Mouse (Mus musculus) kidney, postnatal 0 days (tissue): ENCODE data around the gene Ankrd34a. TPM values are rescaled to one million over a fixed set of nuclear protein-coding genes. Genes with fewer than 3 reads are reported as not detected.

Experiments
- ATAC-seq: fragments of 200-750 bp; cut with Nextera tagmentation; replicated peaks from 2 replicates; pipeline ENCODE4 v1.8.0; 2017; ENCODE audit warnings: low read depth, moderate number of reproducible peaks, moderate TSS enrichment, moderate library complexity; ENCODE audit not compliant: low FRiP score
- DNase-seq: peaks from one replicate; pipeline ENCODE4 v3.0.0-alpha.2; 2016; ENCODE audit warnings: low spot score
- H3K27ac ChIP-seq: fragments of 300-500 bp; sonication (generic); 2 replicates; pipeline ENCODE4 v1.5.1; 2014; ENCODE audit warnings: mild to moderate bottlenecking
- H3K27me3 ChIP-seq: fragments of 300-500 bp; sonication (generic); 2 replicates; pipeline ENCODE4 v1.6.1; 2014; ENCODE audit warnings: low read length, mixed read lengths; ENCODE audit not compliant: insufficient read depth
- H3K36me3 ChIP-seq: fragments of 300-500 bp; sonication (generic); 2 replicates; pipeline ENCODE4 v1.6.1; 2014; ENCODE audit warnings: low read length, mixed read lengths; ENCODE audit not compliant: insufficient read depth
- H3K4me1 ChIP-seq: fragments of 300-500 bp; sonication (generic); replicated peaks from 2 replicates; pipeline ENCODE4 v1.6.1; 2014; ENCODE audit warnings: antibody characterized with exemption, low read length, mixed read lengths; ENCODE audit not compliant: insufficient read depth
- H3K4me2 ChIP-seq: fragments of 300-500 bp; sonication (generic); 2 replicates; pipeline ENCODE4 v1.6.1; 2014; ENCODE audit warnings: mild to moderate bottlenecking, low read length, moderate library complexity, mixed read lengths
- H3K4me3 ChIP-seq: fragments of 300-500 bp; sonication (generic); replicated peaks from 2 replicates; pipeline ENCODE4 v1.5.1; 2014; ENCODE audit warnings: low read depth, low read length
- H3K9ac ChIP-seq: fragments of 300-500 bp; sonication (generic); 2 replicates; pipeline ENCODE4 v1.6.1; 2014; ENCODE audit warnings: low read depth, low read length
- H3K9me3 ChIP-seq: fragments of 300-500 bp; sonication (generic); replicated peaks from 2 replicates; pipeline ENCODE4 v1.6.1; 2016; ENCODE audit warnings: low read length, inconsistent platforms, mixed read lengths
- CTCF ChIP-seq: IDR thresholded peaks from 2 replicates; pipeline ENCODE4 v1.5.1; 2016; ENCODE audit warnings: antibody characterized with exemption, low read depth, mild to moderate bottlenecking, moderate library complexity
- WGBS: fragments of 180-500 bp; shearing (Covaris S2); extraction: QIAGEN DNeasy Blood & Tissue Kit; methylation state at CpG from one replicate; pipeline ENCODE4 v1.1.7; 2014; 5-methylcytosine and 5-hydroxymethylcytosine counted together
- polyA plus RNA-seq: library from polyadenylated mRNA; unstranded; fragments of >200 nt; fragmentation: Nextera tagmentation; extraction: Ambion mirVana; gene quantifications from 2 replicates; pipeline ENCODE4 v1.2.1, GENCODE M21; 2015

Ankrd34a gene
- polyA plus RNA-seq, 1 experiment from 2014 or later: 1.2 TPM

- DNase-seq (no peak), ATAC-seq (no peak)
- H3K27me3 ChIP-seq: no peaks in the 10 kb centered on the region
- no peaks in the 10 kb centered on the region for H3K4me1 ChIP-seq
- peaks cover 35% of the 10 kb centered on the region for H3K36me3 ChIP-seq
- no peak overlapping the region for H3K9ac ChIP-seq
- TF ChIP-seq CTCF: no peak
- no peak overlapping the region for H3K4me2 ChIP-seq
- no peaks in the 10 kb centered on the region for H3K9me3 ChIP-seq
- no peak overlapping the region for H3K27ac ChIP-seq
- H3K4me3 ChIP-seq: no peak overlapping the region
- 96% methylated on average over 3 of the region's 3 CpGs for WGBS
Measured at GRCm38 (mm10) chr3:96617941-96618340, 21.5 kb downstream of the Ankrd34a start.

DNA sequence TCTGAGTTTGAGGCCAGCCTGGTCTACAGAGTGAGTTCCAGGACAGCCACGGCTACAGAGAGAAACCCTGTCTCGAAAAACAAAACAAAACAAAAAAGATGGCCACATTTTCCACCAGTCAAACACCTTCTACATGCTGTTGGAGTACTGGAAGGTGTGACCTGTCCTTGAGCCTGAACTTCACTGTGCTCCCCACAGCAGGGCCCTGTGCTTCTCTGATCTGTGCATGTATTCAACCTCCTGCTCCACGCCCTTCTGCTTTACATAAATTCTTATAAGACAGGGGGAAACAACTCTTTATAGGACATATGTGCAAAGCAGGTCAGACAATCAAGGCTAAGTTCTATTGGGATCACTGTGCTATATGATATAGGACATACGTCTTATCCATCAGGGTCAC, 26.8 kb downstream of the Ankrd34a start:
- H3K9ac ChIP-seq: no peak overlapping the region
- H3K4me3 ChIP-seq: no peak overlapping the region
- DNase-seq: no peak
- TF ChIP-seq CTCF: no peak
- no peaks in the 10 kb centered on the region for H3K4me1 ChIP-seq
- ATAC-seq: no peak
- 90% methylated on average over 4 of the region's 4 CpGs for WGBS
- no peak overlapping the region for H3K4me2 ChIP-seq
- no peak overlapping the region for H3K27ac ChIP-seq
- peaks cover 31% of the 10 kb centered on the region for H3K36me3 ChIP-seq
- H3K27me3 ChIP-seq: no peaks in the 10 kb centered on the region
- H3K9me3 ChIP-seq: no peaks in the 10 kb centered on the region

DNA sequence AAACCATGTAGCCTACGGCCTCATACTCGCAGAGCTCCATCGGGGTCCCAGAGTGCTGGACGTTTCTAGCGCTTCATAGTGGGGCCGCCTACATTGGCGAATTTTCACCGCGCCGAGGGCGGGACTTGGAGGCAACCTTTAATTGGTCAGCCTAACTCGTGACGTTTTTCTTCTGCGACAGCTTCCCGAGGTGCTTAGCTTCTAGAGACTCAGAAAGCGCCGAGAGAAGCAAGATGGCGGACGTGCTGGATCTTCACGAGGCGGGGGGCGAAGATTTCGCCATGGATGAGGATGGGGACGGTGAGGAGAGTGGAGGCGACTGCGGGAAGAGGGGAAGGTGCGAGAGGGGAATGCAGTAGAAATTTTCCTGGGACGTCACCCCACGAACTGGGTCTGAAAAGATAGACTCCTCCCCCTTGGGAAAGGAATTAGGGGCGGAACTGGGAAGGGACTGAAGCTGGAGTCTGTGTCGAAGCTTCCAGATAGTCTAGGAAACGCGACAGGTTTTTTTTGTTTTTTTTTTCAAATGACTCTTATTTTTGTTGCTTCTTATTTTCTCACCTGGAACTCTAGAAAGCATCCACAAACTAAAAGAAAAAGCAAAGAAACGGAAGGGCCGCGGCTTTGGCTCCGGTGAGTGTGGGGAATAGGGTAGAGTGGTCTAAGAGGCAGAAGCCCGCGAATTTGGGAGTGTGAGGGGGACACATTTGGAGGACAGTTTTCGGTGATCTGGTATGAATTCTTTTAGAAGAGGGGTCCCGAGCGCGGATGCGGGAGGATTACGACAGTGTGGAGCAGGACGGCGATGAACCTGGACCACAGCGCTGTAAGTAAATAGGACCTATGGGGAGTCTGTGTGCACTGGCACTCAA, 33.5 kb downstream of the Ankrd34a start, which contains the start of gene Rbm8a:
Rbm8a (plus strand) TSS at position 205 of the 872 bp plus-strand sequence.
- peak within 1 kb of the TSS; percentile 64 for H3K4me3 ChIP-seq
- WGBS: under 1% methylated on average over 48 of the region's 48 CpGs
- H3K4me2 ChIP-seq: peak within 1 kb of the TSS; percentile 79
- peak within 1 kb of the TSS; percentile 77 for H3K9ac ChIP-seq
- no peaks in the 10 kb centered on the region for H3K27me3 ChIP-seq
- TF ChIP-seq CTCF: no peak
- peak within 1 kb of the TSS; percentile 75 for H3K27ac ChIP-seq
- H3K4me1 ChIP-seq: no peaks in the 10 kb centered on the region
- no peaks in the 10 kb centered on the region for H3K9me3 ChIP-seq
- peaks cover 5% of the 10 kb centered on the region; the same call in 1 of the 2 replicates for H3K36me3 ChIP-seq
- ATAC-seq: peak; percentile 92
- DNase-seq: peak; percentile 99

DNA sequence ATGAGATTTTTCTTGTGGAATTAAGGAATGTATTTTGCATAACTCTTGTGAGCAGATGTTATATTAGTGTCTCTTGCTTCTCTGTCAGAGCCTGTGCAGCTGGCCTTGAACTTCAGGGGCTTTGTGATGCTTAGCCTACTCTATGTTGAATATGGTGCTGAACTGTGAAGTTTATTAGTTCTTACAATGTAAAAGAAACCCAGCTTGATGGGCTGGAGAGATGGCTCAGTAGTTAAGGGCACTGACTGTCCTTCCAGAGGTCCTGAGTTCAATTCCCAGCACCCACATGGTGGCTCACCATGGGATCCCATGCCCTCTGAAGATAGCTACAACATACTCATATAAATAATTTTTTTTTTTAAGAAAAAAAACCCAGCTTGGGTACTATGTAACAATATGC, 35.6 kb downstream of the Ankrd34a start:
- no peak overlapping the region for H3K4me3 ChIP-seq
- peaks cover 5% of the 10 kb centered on the region; the same call in 1 of the 2 replicates for H3K36me3 ChIP-seq
- TF ChIP-seq CTCF: no peak
- H3K9ac ChIP-seq: no peak overlapping the region
- no peaks in the 10 kb centered on the region for H3K27me3 ChIP-seq
- no peaks in the 10 kb centered on the region for H3K9me3 ChIP-seq
- peaks cover 7% of the 10 kb centered on the region for H3K4me1 ChIP-seq
- DNase-seq (no peak), ATAC-seq (no peak)
- no peak overlapping the region for H3K27ac ChIP-seq
- H3K4me2 ChIP-seq: no peak overlapping the region

DNA sequence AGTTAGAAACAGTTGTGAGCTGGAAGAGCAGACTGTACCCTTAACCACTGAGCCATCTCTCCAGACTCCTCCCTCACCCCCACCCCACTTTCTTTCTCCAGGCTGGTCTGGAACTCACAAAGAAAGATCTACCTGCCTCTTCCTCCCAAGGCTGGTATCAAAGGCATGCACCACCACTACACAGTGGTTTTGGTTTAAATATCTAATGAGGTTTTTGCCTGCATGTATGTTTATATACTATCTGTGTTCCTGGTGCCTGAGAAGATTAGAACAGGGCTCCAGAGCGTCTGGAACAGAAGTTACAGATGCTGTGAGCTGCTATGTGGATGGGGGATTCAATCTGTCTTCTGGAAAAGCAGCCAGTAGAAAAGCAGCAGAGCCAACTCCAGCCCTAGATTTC, 37.6 kb downstream of the Ankrd34a start:
- no peaks in the 10 kb centered on the region for H3K9me3 ChIP-seq
- H3K27ac ChIP-seq: no peak overlapping the region
- TF ChIP-seq CTCF: no peak
- H3K4me2 ChIP-seq: no peak overlapping the region
- H3K4me1 ChIP-seq: peaks cover 7% of the 10 kb centered on the region
- peaks cover 17% of the 10 kb centered on the region for H3K36me3 ChIP-seq
- no peak overlapping the region for H3K4me3 ChIP-seq
- 61% methylated on average over 1 of the region's 1 CpGs for WGBS
- no peak for ATAC-seq
- H3K27me3 ChIP-seq: no peaks in the 10 kb centered on the region
- no peak overlapping the region for H3K9ac ChIP-seq
- no peak for DNase-seq

DNA sequence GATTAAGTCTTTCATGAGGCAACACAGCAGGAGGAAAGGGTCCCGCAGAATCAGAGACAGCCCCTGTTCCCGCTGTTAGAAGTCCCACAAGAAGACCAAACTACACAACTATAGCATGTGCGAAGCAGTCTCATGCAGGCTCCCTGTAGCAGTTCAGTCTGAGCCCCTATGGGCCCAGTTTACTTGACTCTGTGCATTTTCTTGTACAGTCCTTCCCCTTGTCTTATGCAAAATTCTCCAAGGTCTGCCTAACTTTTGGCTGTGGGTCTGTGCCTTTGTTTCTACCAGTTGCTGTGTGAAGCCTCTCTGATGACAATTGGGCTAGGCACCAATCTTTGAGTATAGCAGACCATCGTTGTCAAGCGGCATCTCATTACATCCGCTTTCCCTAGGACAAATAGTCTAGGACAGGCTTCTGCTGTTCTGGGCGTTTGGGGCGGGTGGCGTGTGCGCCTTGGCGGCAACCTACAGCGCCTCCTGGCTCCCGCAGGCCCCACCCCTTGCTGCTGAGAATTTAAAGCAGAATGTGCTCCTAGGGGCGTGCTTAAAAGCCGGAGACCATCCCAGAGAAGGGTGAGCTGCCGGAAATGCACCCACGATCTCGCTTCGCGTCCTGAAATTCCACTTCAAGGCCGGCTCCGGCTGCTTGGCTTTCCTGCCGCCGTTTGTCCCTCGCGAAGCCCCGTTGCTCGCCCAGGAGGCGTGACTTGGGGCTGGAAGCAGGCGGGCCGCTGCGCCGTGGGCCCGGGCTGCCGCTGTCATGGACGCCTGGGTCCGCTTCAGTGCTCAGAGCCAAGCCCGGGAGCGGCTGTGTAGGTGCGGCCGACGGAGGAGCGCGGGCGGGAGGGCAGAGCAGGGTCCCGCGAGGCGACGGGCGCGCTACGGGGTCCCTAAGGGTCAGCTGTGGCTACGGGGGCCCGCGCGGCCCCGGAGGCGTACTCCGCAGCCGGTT, 38.8 kb downstream of the Ankrd34a start, which contains the start of the genes Pex11b and Gm42957:
Pex11b (plus strand) TSS at position 449 of the 952 bp plus-strand sequence.
Gm42957 (plus strand) TSS at position 547 of the 952 bp plus-strand sequence.
- Histone ChIP-seq H3K9ac (peak within 1 kb of the TSS; percentile 93), H3K36me3 (peaks cover 17% of the 10 kb centered on the region), H3K4me2 (peak within 1 kb of the TSS; percentile 88), H3K4me1 (peaks cover 7% of the 10 kb centered on the region), H3K9me3 (no peaks in the 10 kb centered on the region), H3K4me3 (peak within 1 kb of the TSS; percentile 85), H3K27ac (peak within 1 kb of the TSS; percentile 85), H3K27me3 (no peaks in the 10 kb centered on the region)
- TF ChIP-seq CTCF: peak; percentile 70
- peak; percentile 89 for ATAC-seq
- peak; percentile 96 for DNase-seq
- 2% methylated on average over 60 of the region's 60 CpGs for WGBS
